Mouse (Mus musculus): ENCODE data around the gene Vrk2.
A peak's percentile ranks its signal among the peaks of the same experiment; 100 is the strongest.

Gene Vrk2

GRCm38 (mm10) chr11:26551551-26551950, 42.2 kb downstream of the Vrk2 start:
- DNase-seq (ENCODE audit: low spot score) = no peak

DNA sequence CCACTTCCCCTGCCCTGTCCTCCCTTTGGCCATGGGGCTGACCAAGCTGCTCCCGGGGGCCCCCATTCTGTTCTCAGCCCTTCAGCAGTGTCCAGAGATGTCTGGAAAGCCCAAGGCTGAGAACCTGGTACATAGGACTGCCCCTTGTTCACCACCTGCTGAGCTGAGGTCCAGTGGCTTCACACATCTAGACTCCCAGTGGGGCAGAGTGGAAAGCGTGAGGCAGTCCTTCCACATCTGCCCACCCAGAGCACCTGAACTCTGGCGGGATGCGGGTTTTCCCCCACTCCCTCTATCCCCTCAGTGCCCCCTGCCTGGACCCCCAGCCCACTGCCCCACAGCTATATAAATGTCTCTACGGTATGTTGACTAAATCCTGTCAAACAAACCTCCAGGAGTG, 56.0 kb downstream of the Vrk2 start:
- DNase-seq (ENCODE audit: low spot score) = no peak

DNA sequence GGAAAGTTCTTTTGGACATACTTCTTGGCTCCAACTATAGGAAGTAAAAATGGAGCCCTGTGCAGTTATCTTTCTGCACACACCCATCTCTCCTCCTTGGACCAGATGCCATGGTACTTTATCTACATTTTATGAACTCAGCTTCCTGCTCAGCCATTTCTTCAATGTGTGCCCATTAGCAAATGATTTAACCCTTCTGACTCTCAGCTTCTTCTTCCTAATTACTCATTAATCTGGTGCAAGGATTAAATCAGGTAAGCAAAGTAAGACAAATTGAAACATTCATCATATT, 60.0 kb downstream of the Vrk2 start:
- DNase-seq (ENCODE audit: low spot score) = no peak

- no peak for DNase-seq (ENCODE audit: low spot score)
Observed at GRCm38 (mm10) chr11:26532994-26533827, 60.6 kb downstream of the Vrk2 start.

- no peak for DNase-seq (ENCODE audit: low spot score)
Observed at GRCm38 (mm10) chr11:26526861-26527260, 66.9 kb downstream of the Vrk2 start.

GRCm38 (mm10) chr11:26518991-26519390, 74.8 kb downstream of the Vrk2 start:
- DNase-seq (ENCODE audit: low spot score) = no peak

DNA sequence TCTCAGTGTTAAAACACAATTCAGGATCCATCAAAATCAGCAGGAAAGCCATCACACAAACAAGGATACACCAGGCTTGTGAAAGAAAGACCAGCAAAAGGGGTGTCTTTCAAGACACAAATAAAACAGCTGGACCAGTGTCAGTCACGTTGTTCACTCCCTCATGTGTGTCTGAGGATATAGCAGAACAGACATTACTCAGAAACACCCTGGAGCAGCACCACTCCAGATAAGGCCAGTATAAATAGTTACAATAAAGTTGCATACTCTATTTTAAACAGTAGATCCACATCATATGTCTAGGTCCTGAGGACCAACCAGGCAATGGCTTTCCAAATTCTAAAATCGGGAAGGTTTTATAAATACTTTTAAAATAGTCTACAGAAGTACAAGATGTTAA, 77.7 kb downstream of the Vrk2 start:
- DNase-seq (ENCODE audit: low spot score) = no peak

DNA sequence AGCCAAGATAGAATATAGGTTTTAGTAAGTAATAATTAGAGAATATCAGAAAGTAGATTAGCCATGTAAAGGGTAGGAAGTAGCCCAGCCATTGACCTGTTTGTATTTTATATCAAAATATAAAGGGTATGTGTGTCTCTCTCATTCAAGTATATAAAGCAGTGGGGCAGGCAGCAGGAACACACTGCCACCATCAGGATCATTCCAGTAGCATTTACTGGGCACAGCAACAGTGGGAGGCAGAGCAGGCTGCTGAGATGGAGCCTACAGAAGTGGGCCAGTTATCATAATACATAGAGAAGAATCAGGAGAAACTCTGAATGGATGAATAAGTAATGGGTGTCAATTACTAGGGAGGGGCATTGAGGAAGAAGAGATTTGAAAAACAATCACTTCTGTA, 80.1 kb downstream of the Vrk2 start:
- DNase-seq (ENCODE audit: low spot score) = no peak

DNA sequence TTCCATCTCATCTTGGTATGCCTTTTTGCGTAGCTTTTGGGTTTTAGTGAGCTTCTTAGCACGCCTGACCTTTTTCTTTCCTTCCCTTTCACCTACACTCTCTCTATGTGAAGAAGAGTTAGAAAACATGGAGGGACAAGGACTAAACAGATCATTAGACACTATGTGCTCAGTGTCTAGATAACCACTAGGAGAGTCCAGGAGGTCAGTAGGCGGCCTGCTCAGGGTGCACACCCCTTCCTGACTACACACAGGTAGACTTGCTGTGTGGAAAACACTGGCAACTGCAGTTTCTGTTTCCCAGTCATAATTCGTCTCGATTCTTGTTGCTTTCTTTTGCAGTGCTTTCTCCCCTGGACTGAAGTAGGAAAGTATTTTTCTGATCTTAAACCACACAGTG, 97.8 kb downstream of the Vrk2 start:
- DNase-seq (ENCODE audit: low spot score) = no peak

- DNase-seq (ENCODE audit: low spot score) = peak; percentile 5
Observed at GRCm38 (mm10) chr11:26489761-26490466, 103.9 kb downstream of the Vrk2 start.

GRCm38 (mm10) chr11:26481691-26482242, 112.0 kb downstream of the Vrk2 start:
- no peak for DNase-seq (ENCODE audit: low spot score)

GRCm38 (mm10) chr11:26477037-26477739, 116.6 kb downstream of the Vrk2 start:
- DNase-seq (ENCODE audit: low spot score) = no peak

- no peak for DNase-seq (ENCODE audit: low spot score)
Observed at GRCm38 (mm10) chr11:26454081-26454480, 139.7 kb downstream of the Vrk2 start.

DNA sequence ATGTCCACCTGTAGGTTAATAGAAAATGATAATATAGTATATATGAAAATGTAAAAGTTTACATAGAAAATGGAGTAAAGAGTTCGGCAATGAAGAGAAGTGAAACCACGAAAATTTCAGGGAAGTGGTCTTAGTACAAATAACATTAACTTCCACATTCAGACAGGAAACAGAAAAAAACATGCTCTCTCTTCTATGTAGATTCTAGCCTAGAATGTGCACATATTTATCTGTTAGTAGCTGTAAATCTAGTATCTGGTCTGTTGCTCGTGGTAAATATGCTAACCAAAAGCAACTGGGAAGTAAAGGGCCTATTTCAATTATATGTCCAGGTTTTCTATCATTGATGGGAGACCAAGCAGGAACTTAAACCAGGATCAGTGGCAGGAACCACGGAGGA, 141.1 kb downstream of the Vrk2 start:
- no peak for DNase-seq (ENCODE audit: low spot score)

- DNase-seq (ENCODE audit: low spot score) = no peak
Observed at GRCm38 (mm10) chr11:26451228-26451627, 142.6 kb downstream of the Vrk2 start.

- DNase-seq (ENCODE audit: low spot score) = no peak
Observed at GRCm38 (mm10) chr11:26450636-26451035, 143.2 kb downstream of the Vrk2 start.

DNA sequence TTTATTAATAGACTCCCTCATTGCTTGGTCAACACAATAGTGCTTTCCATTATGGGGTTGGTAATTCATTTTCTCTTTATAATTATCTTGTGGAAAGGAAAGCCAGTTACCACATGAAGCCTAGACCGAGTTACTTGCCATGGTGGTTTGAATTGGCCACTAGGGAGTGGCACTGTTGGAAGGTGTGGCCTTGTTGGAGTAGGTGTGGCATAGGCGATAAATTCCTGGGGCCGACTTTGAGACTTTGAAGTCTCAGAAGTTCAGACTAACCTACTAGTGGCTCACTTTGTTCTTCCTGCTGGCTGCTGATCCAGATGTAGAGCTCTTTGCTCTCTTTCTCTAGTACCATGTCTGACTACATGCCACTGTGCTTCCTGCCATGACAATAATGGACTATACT, 144.0 kb downstream of the Vrk2 start:
- DNase-seq (ENCODE audit: low spot score) = no peak

- no peak for DNase-seq (ENCODE audit: low spot score)
Observed at GRCm38 (mm10) chr11:26444374-26444773, 149.4 kb downstream of the Vrk2 start.

DNA sequence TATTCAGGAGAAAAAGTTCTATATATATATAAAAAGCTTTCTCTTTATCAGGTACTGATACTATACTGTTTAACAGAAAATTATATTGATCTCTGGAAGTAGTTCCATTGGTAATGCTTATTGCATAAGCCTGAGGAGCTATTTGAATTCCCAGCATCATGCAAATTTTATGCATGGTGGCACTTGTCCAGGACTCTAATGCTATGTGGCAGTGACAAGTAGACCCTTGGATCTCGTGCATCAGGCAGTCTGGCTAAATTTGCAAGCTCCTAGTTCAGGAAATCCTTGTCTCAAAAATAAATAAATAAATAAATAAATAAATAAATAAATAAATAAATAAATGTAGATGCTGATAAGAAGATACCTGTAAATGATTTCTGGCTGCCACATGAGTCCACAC, 152.7 kb downstream of the Vrk2 start:
- no peak for DNase-seq (ENCODE audit: low spot score)

DNA sequence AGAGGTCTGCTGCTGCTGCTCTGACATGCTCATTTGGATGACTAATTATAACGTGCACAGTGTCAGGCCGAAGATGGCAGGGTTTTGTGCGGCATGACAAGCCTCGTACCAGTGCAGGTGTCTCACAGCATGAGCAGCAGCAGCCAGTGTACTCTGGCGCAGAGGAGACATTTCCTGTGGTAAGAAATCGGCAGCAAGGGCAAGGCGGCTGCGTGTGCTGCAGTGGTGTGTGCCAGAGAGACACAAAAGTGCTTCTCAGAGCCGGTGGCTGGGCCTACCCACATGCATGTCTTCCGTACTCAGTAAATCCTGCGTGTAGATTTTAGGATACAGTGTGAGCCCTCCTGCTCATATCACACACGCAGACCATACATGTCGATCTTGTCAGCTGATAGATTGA, 156.0 kb downstream of the Vrk2 start:
- DNase-seq (ENCODE audit: low spot score) = no peak

- DNase-seq (ENCODE audit: low spot score) = no peak
Observed at GRCm38 (mm10) chr11:26434229-26434628, 159.6 kb downstream of the Vrk2 start.

- no peak for DNase-seq (ENCODE audit: low spot score)
Observed at GRCm38 (mm10) chr11:26421472-26421871, 172.3 kb downstream of the Vrk2 start.

All from urinary bladder, postnatal 25 days (tissue).